Mouse (Mus musculus) C3H10T1/2 (cell line): ENCODE data around the gene Gm21258. TPM values are rescaled to one million over a fixed set of nuclear protein-coding genes. Genes with fewer than 3 reads are reported as not detected.

Experiments
- polyA plus RNA-seq, 2 experiments: library from polyadenylated mRNA; unstranded; fragments of >200 nt; fragmentation: generic; extraction: Trizol; gene quantifications; one replicate each; pipeline ENCODE4 v1.2.1; 2012; ENCODE audit warnings: missing spikeins in 2 of 2

Gene Gm21258
- polyA plus RNA-seq, result not detected

GRCm38 (mm10) chrY:52779740-52780139 lies at the start of gene Gm21258:
Gene Gm21258 (plus strand): TSS chrY:52780040.

